Mouse (Mus musculus) stomach, postnatal 0 days (tissue): ENCODE results near the gene Lrrc41. TPM values are rescaled to one million over a fixed set of nuclear protein-coding genes. Genes with fewer than 3 reads are reported as not detected.

Experiments
- ATAC-seq: fragments of 200-750 bp; cut with Nextera tagmentation; 2 replicates; pipeline ENCODE4 v1.8.0; 2017; ENCODE audit not compliant: low FRiP score, low TSS enrichment
- DNase-seq: peaks from one replicate; pipeline ENCODE4 v3.0.0-alpha.2; 2016; ENCODE audit warnings: low spot score
- H3K27ac ChIP-seq: fragments of 300-500 bp; sonication (generic); replicated peaks from 2 replicates; pipeline ENCODE4 v1.5.1; 2014; ENCODE audit warnings: mild to moderate bottlenecking, control low read depth
- H3K27me3 ChIP-seq: fragments of 300-500 bp; sonication (generic); 2 replicates; pipeline ENCODE4 v1.6.1; 2014; ENCODE audit warnings: low read length; ENCODE audit not compliant: control insufficient read depth, insufficient read depth
- H3K36me3 ChIP-seq: fragments of 300-500 bp; sonication (generic); 2 replicates; pipeline ENCODE4 v1.6.1; 2014; ENCODE audit warnings: low read length, mixed read lengths; ENCODE audit not compliant: control insufficient read depth, insufficient read depth
- H3K4me1 ChIP-seq: fragments of 300-500 bp; sonication (generic); replicated peaks from 2 replicates; pipeline ENCODE4 v1.6.1; 2014; ENCODE audit warnings: antibody characterized with exemption; ENCODE audit not compliant: control insufficient read depth, insufficient read depth
- H3K4me2 ChIP-seq: fragments of 300-500 bp; sonication (generic); replicated peaks from 2 replicates; pipeline ENCODE4 v1.6.1; 2014; ENCODE audit warnings: low read depth, mild to moderate bottlenecking, control low read depth, moderate library complexity
- H3K4me3 ChIP-seq: fragments of 300-500 bp; sonication (generic); 2 replicates; pipeline ENCODE4 v1.5.1; 2014; ENCODE audit warnings: low read depth, low read length, control low read depth
- H3K9ac ChIP-seq: fragments of 300-500 bp; sonication (generic); 2 replicates; pipeline ENCODE4 v1.6.1; 2014; ENCODE audit warnings: mild to moderate bottlenecking, low read length, control low read depth, mixed read lengths
- H3K9me3 ChIP-seq: fragments of 300-500 bp; sonication (generic); 2 replicates; pipeline ENCODE4 v1.6.1; 2016; ENCODE audit warnings: low read length; ENCODE audit not compliant: control insufficient read depth
- CTCF ChIP-seq: IDR thresholded peaks from 2 replicates; pipeline ENCODE4 v1.5.1; 2016; ENCODE audit warnings: antibody characterized with exemption, low read depth, mild to moderate bottlenecking, moderate library complexity
- EP300 ChIP-seq: optimal IDR thresholded peaks from 2 replicates; pipeline ENCODE3; 2016; ENCODE audit warnings: antibody characterized with exemption
- WGBS: fragments of 180-500 bp; shearing (Covaris S2); extraction: QIAGEN DNeasy Blood & Tissue Kit; methylation state at CpG from one replicate; pipeline ENCODE4 v1.1.7; 2014; 5-methylcytosine and 5-hydroxymethylcytosine counted together
- polyA plus RNA-seq: library from polyadenylated mRNA; unstranded; fragments of >200 nt; fragmentation: Nextera tagmentation; extraction: Ambion mirVana; gene quantifications from 2 replicates; pipeline ENCODE4 v1.2.1, GENCODE M21; 2015

Gene Lrrc41
- polyA plus RNA-seq, 1 experiment from 2014 or later = 37.4 TPM

- ATAC-seq = no peak
- H3K4me3 ChIP-seq = no peak overlapping the region
- no peak overlapping the region for H3K27ac ChIP-seq
Measured at GRCm38 (mm10) chr4:116137421-116137996, 62.4 kb downstream of the Lrrc41 start.

DNA sequence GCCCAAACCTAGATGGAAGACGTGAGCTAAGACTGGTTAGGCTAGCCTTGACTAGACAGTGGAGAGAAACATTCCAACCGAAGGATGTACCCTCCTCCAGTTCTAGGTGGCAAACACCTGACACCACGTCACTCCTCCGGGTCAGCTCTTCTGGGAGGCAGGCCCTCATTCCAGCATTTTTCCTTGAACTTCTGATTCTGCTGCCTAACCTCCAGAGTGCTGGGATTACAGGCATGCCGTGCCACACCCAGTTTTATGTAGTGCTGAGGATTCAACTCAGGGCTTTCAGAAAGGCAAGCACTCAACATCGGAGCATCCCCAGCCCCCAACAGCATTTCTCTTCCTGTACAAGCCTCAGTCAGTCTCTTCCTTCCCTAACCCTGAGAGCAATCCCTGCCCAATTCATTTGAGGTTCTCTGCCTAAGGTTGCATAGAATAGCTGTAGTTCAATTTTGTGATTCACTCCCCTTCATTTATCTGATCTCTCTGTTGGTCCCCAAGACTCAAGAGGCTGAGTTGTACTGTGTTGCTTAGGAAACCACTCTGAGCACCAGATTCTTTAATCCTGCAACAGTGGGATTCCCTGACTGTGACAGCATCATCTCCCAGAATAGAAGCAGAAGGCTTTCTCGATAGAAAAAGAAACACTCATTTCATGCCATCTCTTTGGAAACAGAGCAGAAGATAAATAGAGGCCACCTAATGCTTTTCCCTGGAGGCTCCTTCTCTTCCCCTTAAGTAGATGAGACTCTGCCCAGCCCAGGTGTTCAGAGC is 65.9 kb downstream of the Lrrc41 start:
- Histone ChIP-seq H3K36me3 (no peaks in the 10 kb centered on the region), H3K4me2 (no peak overlapping the region), H3K27ac (no peak overlapping the region), H3K27me3 (no peaks in the 10 kb centered on the region), H3K4me1 (no peaks in the 10 kb centered on the region), H3K9ac (no peak overlapping the region), H3K9me3 (no peaks in the 10 kb centered on the region), H3K4me3 (no peak overlapping the region)
- TF ChIP-seq CTCF (no peak), EP300 (no peak)
- no peak for DNase-seq
- no peak for ATAC-seq
- 76% methylated on average over 7 of the region's 7 CpGs for WGBS

More at GRCm38 (mm10) chr4:116137421-116137996, 62.4 kb downstream of the Lrrc41 start:
- H3K4me1 ChIP-seq = no peaks in the 10 kb centered on the region
- H3K36me3 ChIP-seq = no peaks in the 10 kb centered on the region
- H3K9ac ChIP-seq = no peak overlapping the region
- no peaks in the 10 kb centered on the region for H3K27me3 ChIP-seq
- WGBS = 52% methylated on average over 13 of the region's 13 CpGs
- no peak for DNase-seq
- H3K4me2 ChIP-seq = no peak overlapping the region
- no peaks in the 10 kb centered on the region for H3K9me3 ChIP-seq
- TF ChIP-seq CTCF = no peak
- TF ChIP-seq EP300 = no peak

DNA sequence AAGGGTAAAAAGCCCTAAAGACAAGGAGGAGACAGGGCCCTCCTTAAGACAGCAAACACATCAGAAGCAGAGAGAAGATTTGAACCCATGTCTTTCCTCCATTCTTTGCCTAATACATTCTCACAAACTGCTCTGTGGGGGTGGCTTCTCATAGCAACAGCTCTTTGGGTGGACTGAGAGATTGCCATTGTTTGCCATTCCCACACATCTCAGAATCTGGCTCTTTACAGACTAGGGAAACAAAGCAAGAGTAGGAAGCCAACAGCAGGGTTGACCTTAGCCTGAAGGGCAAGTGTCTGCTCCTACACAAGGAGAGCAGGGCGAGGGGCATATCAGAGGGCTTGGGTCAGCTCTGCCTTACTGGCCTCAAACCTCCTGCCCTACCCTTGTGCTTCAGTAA is 66.7 kb downstream of the Lrrc41 start:
- DNase-seq = no peak
- H3K27me3 ChIP-seq = no peaks in the 10 kb centered on the region
- TF ChIP-seq CTCF (no peak), EP300 (no peak)
- H3K4me1 ChIP-seq = no peaks in the 10 kb centered on the region
- 68% methylated on average over 1 of the region's 1 CpGs for whole genome bisulfite sequencing
- no peaks in the 10 kb centered on the region for H3K9me3 ChIP-seq
- no peak overlapping the region for H3K4me3 ChIP-seq
- H3K27ac ChIP-seq = no peak overlapping the region
- ATAC-seq = no peak
- H3K4me2 ChIP-seq = no peak overlapping the region
- no peak overlapping the region for H3K9ac ChIP-seq
- no peaks in the 10 kb centered on the region for H3K36me3 ChIP-seq

GRCm38 (mm10) chr4:116142269-116142668 is 67.2 kb downstream of the Lrrc41 start:
- Histone ChIP-seq H3K36me3 (no peaks in the 10 kb centered on the region), H3K27ac (no peak overlapping the region)
- WGBS = 81% methylated on average over 7 of the region's 7 CpGs

GRCm38 (mm10) chr4:116143317-116143811 is 68.3 kb downstream of the Lrrc41 start:
- Histone ChIP-seq H3K27ac (no peak overlapping the region), H3K9me3 (no peaks in the 10 kb centered on the region), H3K9ac (peak overlapping the region; percentile 38; the same call in 1 of the 2 replicates), H3K36me3 (no peaks in the 10 kb centered on the region), H3K27me3 (no peaks in the 10 kb centered on the region), H3K4me3 (peak overlapping the region; percentile 58), H3K4me1 (no peaks in the 10 kb centered on the region), H3K4me2 (peak overlapping the region; percentile 93)
- TF ChIP-seq EP300 (no peak), CTCF (no peak)
- DNase-seq (peak; percentile 45), ATAC-seq (peak; percentile 35; the same call in 1 of the 2 replicates)
- WGBS = 11% methylated on average over 7 of the region's 7 CpGs

More at GRCm38 (mm10) chr4:116142269-116142668, 67.2 kb downstream of the Lrrc41 start:
- DNase-seq (no peak), ATAC-seq (no peak)
- no peak overlapping the region for H3K4me3 ChIP-seq
- no peak overlapping the region for H3K9ac ChIP-seq
- H3K4me1 ChIP-seq = no peaks in the 10 kb centered on the region
- H3K9me3 ChIP-seq = no peaks in the 10 kb centered on the region
- H3K27me3 ChIP-seq = no peaks in the 10 kb centered on the region
- no peak overlapping the region for H3K4me2 ChIP-seq
- no peak for TF ChIP-seq CTCF
- TF ChIP-seq EP300 = no peak
